Mouse (Mus musculus) layer of hippocampus, adult 9-10 months (tissue): ENCODE data around the gene Slc9a8.

Experiments
- DNase-seq: peaks from one replicate; pipeline ENCODE4 v3.0.0; 2022; ENCODE audit warnings: low spot score

Gene Slc9a8

DNA sequence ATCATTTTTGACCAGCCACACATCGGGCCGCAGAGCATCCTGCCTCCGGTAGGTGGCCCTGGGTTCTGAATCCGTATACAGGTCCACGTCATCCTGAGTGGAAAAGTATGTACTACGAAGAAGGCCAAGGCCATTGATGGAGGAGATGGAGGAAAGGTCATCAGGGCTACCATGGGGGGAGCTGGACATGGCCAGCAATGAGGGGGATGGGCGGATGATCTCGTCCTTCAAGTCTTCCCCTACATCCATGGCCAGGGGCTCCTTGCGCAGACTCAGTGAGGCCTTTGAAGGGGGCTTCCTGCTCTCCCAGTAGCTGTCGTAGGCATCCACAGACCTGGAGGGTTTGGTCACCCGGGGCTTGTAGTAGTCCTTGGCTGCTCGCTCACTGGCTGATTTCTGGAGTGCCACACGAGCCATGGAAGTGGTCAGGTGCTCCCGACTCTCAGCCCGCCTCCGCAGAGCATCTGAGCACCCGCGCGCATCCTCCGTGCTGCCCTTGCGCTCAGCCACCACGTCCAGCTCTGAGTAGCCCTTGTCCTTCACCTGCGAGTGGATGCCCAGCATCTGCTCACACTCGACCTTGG lies 62.4 kb downstream of the Slc9a8 start:
- DNase-seq, result no peak

DNA sequence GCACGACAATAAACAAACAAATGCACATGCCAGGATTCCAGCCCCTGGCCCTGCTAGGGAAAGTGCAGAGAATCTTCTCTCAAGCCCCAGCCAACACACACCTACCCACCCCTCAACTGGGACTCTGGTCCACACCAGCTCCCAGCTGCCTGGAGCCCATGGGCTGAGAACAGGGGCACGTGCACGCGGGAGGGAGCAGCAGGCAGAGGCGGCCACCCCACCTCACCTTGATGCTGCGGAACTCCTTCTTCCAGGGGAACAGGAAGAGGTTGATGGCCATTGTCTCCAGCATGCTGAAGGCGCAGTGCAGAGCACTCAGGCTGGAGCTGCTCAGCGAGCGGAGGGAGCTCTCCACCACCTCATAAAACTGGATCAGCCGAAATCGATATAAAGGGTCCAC lies 63.4 kb downstream of the Slc9a8 start:
- DNase-seq, result no peak

DNA sequence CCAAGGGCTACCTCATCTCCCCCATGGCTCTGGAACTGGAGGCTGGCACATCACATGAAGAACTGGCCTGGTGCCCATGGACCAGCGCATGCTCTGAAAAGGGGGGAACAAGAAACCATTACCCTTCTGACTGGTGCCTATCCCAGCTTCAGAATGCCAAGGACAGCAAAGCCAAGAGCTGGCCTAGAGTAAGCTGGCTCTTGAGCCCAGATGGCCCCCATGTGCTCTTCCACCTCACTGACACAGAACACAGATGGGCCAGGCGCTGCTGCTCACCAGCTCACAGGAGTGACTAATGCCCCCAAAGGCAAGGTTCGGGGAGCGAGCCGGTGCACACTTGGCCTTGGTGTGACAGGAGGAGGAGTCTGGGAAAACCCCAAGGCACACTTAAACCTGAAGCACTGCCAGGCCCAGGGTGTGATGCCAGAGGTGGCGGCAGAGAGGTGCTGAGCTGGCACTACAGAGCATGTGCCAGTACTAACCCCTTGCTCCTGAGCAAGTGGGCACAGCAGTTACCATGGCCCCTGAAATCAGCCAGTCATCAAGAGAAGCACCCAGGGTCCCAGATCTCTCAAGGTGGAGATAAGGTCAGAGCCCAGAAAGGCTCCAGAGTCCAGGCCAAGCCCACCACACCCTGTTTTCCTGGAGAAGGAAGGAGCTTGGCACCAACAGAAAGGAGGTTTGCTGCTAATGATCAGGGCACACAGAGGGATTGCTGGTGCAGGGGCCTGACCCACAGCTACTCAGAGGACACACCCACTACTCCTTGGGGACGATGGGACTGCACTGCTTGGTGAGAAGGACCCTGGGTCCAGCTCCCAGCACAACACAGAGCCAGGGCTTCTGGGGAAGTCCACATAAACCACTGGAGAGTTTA lies 64.2 kb downstream of the Slc9a8 start:
- no peak for DNase-seq

DNA sequence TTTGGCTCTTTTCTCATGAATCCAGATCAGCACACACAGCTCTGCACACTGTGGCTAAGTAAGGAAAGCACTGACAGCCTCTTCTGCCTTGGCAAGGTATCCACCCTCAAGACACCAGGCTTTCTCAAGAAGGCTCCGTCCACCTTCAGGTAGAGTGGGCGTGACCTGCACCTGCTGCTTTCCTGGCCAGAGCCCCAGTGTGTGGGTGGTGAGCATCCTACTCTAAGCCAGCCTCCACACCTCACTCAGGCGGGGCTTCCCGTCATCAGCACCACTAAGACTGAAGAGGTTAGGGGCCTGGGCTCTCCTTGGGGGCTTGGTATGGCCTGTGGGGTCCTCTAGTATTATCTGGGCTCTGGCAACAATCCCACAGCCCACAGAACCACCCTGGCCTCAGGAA lies 65.1 kb downstream of the Slc9a8 start:
- no peak for DNase-seq

DNA sequence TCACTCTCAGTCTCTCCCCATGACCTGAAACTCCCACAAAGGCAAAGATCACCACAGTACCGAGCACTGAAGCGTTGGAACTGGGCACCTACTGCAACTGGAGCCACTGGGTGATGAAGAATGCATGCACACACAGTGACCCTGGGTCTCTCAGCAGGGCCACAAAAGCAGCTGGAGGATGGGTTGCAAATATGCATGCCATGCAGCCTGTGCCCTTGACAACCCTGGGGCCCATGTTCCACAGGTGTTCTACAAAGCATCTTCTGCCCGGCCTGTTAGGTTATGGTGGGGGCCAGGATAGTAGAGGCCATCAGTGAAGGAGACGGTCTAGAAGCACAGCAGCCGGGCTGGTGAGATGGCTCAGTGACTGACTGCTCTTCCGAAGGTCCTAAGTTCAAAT lies 66.0 kb downstream of the Slc9a8 start:
- DNase-seq, result no peak

DNA sequence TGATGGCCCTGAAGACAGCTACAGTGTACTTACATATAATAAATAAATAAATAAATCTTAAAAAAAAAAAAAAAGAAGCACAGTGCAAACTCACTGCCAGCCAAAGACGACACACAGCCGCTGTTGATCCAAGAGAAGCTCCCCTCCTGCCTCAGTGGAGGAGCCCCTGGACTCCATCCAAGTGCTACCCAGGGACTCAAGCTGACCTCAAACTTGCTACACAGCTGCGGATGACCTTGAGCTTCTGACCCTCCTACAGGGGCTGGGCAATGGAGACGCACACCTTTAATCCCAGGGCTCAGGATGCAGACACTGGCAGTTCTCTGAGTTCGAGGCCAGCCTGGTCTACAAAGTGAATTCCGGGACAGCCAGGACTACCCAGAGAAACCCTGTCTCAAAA lies 66.5 kb downstream of the Slc9a8 start:
- no peak for DNase-seq

DNA sequence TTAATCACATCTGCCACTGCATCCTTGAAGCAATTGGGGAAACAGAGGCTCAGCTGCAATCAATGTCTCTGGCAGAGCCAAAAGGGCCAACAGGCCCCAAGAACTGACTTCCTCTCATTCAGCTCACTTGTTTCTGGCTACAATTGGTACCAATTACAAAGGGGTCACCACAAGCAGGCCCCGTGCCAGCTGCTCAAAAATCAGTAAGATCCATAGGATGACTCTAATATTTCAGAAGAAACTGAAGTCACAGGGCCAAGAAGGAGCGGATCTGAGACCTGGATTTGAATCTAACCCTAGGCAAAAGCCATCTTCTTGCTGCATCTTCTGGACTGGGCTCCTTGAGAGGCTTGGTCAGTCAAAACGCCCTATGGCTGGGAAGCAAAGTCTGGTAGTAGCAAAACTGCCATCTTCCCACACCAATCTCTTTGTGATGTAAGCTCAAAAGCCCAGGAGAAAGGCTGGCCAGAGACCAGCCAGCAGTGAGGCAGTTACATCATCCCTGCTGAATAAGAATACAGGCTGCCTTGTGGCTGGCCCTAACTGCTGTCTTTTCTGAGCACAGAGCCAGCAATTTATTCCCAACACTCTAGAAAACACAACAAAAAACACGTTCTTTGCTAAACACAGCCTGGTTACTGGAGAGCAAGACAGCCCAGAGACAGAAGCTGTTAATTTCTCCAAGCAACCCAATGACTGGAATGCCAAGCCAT lies 69.5 kb downstream of the Slc9a8 start:
- DNase-seq, result no peak

DNA sequence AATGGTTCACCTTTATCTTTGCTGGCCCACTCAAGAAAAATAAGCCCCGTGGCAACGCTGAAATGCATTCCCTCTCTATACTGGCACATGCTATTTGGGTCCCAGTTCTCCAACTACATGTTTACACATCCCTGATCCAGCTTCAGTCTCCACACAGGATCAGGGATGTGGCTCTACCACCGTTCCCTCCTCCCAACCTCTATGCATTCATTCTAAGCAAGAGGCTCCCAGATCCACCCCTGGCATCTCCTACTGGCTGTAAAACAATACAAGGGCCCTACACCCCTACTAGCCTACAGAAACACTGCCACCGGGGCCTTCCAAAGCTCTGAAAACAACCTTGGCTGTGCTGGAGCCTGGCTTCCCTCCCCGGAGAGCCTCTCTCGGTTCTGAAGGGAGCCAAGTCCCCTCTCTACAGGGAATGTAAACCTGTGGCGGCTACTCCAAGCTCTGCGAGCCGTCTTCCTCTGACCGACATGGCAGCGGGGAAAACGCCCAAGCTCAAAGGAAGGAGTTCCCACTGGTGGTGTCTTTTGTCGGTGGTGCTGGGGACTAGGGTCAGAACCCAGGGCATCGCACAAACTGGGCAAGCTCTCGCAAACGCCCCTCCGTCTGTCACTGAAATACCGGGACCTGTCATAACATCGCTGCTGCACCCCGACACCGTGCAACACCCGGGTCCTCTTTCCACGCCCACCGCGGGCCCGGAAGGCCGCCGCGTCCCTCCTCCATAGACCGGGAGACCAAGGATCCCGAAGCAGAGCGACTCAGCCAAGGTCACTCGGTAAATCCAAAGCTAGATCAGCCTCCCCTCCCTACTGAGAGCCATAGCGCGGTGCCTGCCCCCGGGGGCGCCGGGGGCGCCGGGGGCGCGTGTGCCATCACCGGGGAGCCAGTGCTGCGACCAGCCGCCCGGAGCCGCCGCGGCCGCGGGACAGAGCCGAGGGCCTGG lies 70.5 kb downstream of the Slc9a8 start, which contains the start of gene Rnf114:
Gene Rnf114, plus strand, starts transcription at position 889 of the 952 bp plus-strand sequence.
- DNase-seq, result no peak

DNA sequence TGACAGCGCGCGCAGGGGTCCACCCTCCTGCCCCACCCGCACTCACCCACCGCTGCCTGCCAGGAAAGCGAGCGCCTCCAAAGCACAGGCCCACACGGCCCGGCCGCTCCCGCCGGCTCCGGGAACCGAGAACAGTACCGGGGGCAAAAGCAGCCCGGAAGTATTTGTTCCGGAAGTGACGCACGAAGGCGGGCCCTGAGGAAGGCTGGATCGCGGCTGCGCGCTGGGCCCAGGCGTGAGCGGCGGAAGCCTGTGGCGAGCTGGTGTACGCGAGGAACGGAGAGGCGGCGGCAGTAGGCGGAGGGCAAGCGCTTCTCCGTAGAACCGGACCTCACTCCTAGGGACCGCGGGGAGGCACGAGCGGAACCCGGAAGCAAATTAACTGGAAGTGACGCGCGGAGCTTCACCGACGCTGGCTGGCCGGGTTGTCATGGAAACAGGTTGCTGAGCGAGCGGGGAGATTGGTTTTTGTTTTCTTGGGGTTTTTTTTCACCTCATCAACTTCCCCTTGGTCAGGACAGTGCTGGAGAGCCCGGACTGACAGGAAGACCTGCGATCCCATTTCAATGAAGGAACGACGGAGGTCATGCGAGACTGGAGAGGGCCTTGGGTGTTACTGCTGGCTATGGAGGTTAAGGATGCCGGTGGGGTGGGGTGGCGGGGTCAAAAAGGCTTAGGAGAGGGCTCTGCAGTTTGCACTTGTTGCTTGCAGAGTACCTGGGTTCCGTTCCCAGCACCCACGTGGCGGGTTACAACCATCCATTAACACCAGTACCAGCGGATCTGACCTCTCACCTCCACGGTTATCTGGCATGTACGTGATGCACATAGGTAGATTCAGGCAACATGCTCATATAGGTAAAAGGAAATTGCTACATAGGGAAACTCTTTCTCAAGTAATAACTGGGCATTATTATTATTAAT lies 71.5 kb downstream of the Slc9a8 start, which contains the start of gene Spata2:
Gene Spata2, minus strand, starts transcription at position 175 of the 924 bp plus-strand sequence.
- peak; percentile 85 for DNase-seq

DNA sequence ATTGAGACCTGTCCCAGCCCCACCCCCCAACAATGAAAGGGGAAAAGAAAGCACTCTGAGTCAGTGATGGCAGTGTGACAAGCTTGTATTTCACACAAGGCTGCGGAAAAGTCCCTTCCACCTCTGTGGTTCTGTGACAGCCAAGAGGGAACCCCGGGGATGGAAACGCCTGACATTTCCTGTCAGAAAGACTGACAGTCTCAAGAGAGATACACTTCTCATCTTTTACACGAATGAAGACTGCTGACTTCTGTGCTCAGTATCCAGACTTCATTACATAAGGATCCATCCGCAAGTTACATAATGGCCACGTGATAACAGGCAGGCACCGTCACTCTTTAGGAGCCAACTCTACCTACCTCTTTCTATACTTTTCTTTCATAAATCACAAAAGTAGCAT lies 74.9 kb downstream of the Slc9a8 start:
- DNase-seq, result no peak

DNA sequence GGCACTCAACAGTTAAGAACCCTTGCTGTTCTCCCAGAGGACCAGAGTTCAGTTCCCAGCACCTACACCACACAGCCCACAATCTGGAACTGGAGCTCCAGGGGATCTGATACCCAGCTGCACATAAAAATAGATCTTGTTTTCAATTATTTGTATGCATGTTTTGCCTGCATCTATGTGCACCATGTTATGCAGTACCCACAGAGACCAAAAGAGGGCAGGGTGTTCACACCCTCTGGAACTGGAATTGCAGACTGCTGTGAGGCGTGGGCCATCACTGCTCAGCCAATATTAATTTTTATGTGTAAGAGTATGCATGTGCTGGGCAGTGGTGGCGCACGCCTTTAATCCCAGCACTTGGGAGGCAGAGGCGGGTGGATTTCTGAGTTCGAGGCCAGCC lies 75.8 kb downstream of the Slc9a8 start:
- DNase-seq, result no peak

DNA sequence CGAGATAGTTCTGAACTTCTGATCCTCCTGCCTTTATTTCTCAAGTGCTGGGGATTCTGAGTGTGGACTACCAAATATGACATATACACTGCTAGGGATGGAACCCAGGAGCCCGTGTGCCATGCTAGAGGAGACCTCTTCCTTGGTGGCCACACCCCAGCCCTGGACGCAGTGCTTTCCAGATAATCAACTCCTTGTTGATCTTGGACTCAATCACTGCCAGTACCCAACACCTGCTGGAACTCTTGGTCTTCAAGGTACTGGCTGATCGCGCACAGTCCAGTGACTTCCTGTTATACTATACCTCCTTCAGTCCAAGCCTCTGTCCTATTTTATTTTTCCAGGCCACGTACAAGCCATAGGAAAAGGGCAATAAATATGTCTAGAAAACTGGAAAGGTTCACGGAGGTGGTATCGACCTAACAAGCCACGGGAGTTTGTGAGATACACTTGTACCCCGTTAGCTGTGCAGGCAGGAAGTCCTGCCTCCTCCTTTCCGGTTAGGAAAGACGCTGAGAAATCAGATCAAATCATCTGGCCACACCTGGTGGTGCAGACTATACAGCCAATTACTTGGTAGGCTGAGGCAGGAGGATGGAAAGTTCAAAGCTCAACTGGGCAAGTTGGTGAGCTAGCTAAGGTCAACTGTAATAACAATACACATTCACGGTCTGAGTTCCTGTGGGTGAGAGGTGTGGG lies 81.2 kb downstream of the Slc9a8 start:
- DNase-seq, result no peak

DNA sequence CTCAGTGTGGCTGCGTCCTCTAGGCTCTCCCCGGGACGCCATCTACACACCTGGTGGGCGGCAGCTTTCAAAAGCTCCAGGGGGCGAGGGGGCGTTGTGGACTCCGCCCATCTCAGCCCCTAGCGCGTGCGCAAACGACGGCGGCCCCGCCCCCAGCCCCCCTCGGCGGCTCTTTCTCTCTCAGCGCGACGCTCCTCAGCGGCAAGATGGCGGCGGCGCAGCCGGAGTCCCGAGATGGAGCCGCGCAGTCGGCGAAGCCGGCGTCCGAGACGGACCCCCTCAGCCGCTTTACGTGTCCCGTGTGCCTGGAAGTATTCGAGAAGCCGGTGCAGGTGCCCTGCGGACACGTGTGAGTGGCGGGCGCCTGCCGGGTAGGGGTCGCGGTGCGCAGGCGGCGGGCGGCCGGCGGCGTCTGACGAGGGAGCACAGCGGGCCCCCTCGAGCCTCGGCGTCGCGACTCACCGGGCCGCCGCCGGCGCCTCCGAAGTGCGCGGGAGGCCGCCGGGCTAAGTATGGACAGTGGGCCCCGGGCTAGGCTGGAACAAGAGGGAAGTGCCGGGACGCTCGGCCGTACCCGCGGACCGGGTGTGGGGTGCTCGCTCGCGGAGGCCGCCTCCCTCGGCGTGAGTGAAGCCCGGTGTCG lies 81.9 kb downstream of the Slc9a8 start:
- DNase-seq, result no peak

DNA sequence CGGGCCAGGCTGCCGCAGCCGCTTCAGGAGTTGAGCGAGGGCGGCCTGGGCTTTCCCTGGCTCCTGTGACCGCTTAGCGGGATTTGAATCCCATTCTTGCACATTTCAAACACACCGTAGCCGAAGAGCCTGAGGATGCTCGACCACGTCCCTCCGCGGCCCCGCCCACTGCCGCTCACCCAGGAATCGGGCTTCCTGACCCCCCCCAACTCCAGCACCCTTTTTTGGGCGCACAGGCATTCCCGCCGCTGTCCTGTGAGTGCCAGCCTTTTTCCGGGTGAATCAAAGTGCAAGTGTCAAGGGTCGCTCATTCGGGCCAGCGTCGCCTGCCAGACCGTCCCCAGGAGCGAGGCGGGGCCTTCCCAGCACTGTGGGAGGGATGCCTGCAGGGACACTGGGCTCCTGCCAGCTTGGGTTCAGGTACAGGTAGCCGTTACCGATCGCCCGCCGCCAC lies 82.4 kb downstream of the Slc9a8 start:
- DNase-seq, result no peak

DNA sequence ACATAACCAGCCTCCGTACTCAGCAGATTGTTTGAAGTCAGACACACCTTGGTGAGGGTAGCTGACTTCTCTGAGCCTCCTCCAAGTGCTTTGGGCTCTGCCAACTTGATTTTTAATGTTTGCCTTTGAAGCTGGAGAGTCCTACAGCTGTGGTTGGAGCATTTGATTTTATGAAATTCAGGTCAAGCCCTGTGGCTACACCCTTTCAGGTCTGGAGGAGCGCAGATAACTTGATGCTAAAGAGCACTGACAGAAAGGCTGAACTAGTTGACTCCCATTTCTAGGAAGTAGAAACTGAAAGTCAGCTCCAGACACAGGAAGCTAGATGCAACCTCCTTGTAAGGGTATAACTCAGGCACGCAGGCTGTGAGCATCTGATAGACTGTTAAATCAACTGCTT lies 83.6 kb downstream of the Slc9a8 start:
- DNase-seq, result no peak

DNA sequence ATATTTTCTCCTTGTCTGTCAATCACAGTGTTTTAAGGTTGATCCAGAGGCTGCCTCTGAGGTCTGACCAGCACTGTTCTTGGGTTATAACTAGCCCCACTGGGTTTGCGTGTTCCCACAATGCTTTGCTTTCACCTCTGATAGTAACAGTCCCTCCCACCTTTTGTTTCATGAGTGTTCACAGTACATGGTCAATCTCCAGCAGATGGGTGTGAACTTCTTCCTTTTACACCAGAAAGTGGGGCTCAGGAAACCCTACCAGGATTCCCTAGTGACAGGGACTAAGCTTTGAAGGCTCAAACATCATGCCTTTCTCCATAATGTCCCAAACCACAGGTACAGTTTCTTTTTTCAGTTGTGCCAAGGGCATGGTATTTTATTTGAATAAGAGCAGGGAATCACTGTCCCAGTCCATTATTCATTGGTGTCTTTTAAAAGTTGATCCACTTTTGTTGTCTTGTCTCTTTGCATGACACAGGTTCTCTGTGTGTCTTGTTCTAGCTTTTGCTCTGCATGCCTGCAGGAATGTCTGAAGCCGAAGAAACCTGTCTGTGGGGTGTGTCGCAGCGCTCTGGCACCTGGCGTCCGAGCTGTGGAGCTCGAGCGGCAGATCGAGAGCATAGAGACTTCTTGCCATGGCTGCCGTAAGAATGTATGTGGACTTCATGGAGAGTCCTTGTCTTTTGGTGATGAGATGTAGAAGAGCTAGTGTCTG lies 85.2 kb downstream of the Slc9a8 start:
- DNase-seq, result no peak

DNA sequence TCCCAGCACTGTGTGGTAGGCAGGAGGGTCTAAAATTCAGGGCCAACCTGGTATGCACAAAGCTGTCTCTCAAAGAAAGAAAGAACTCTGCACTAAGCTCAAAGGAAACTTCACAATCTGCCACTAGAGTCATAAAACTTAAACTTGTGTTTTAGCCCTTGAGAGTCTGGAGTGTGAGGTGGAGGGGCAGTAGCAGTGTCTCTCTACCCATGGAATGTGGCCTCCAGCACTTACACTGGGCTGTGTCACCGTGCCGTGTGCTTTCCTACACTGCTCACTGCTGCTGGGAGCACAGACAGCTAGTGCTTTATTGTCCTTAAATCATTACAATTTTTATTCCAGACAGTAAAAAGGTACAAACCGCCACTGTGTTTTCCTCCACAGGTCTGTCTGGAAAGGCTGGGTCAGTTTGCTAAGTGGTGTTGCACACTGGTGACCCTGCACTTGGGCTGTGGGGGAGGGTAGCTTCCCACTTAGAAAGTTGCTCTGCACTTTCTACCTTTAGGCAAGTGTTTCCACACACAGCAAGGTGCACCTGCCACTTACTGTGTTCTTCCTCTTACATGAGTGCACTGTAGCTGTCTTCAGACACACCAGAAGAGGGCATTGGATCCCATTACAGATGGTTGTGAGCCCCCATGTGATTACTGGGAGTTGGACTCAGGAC lies 86.3 kb downstream of the Slc9a8 start:
- no peak for DNase-seq

DNA sequence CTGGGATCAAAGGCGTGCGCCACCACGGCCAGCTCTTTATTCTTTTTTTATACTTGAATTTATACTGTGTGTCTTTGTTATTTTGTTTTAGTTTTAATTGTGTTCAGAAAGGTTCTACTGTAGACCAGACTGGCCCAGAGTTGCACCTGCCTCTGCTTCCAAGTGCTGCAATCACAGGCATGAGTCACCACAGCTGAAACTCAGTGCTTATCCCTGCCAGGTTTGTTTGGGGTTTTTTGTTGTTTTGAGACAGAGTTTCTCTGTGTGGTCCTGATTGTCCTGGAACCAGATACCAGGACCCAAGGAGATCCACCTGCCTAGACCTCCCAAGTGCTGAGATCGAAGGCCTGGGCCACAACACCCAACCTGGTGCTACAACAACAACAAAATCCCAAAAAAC lies 87.1 kb downstream of the Slc9a8 start:
- no peak for DNase-seq
